Comparison of ENCODE assay signal across 9 mouse cellular contexts in the genomic region with DNA sequence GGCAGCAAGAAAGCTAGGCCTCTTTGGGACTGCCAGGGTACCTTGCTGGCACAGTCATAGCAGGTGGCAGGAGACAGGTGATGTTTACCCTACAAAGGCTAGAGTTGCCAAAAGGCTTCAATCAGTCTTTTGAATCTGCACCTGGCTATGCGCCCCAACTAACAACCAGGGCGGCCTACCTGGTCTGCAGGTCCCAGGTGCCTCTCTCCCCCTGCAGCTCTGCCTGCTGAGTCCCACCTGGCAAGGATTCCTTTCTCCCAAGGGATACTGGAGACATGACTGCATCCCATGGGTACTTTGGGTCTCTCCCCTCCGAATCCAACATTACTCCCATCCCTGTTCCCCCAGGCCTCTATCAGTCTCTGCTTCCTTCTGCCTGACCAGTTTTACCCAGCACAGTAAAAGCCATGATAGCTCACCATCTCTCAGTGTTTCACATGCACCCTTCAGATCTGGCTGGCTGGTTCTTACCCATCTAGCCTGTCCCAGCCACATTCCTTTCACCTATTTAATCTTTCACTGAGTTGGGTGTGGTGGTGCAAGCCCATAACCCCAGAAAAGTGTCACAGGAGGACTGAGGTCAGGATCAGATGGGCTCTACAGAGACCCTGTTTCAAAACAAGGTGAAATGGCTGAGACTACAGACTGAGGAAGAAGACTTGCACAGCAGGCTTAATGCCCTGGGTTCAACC. TPM values are rescaled to one million over a fixed set of nuclear protein-coding genes. Genes with fewer than 3 reads are reported as not detected.
A peak's percentile ranks its signal among the peaks of the same experiment; 100 is the strongest.
DNase-seq lines count a peak whose midpoint lies in the region; ATAC-seq and TF ChIP-seq lines count a peak whose summit lies in the region.
"Had no signal": no experiment of that assay in that cellular context is flagged by ENCODE, and none has a peak within 500 bp of the region (broad histone marks: within the 10 kb centered on the region; RNA-seq: fewer than 3 reads in every experiment).

No protein-coding gene starts in this region.

- 0 out of 2 replicates have a peak overlapping the region, but pooled peaks have one; percentile 19 for H3K27ac ChIP-seq in forebrain, embryonic 11.5 days (ENCODE audit: low read depth, low read length)
- no peak overlapping the region for H3K27ac ChIP-seq in forebrain, embryonic 15.5 days (replicated peaks)
- peak overlapping the region; percentile 85 for H3K27ac ChIP-seq in lung, embryonic 14.5 days (ENCODE audit: low read depth)
- peak overlapping the region; percentile 88 for H3K27ac ChIP-seq in heart, embryonic 15.5 days
- H3K27ac ChIP-seq in liver, postnatal 0 days (ENCODE audit: low read depth) = peak overlapping the region; percentile 96

- no peak overlapping the region for H3K9ac ChIP-seq in forebrain, embryonic 11.5 days (ENCODE audit: low read length)
- H3K9ac ChIP-seq in forebrain, embryonic 15.5 days (replicated peaks) = no peak overlapping the region
- no peak overlapping the region; the same call in 1 of the 2 replicates for H3K9ac ChIP-seq in lung, embryonic 14.5 days
- H3K9ac ChIP-seq in heart, embryonic 15.5 days = no peak overlapping the region
- H3K9ac ChIP-seq in liver, postnatal 0 days (replicated peaks) = peak overlapping the region; percentile 49

- no peak for TF ChIP-seq CTCF in lung, embryonic 14.5 days (IDR thresholded peaks at IDR 0.05; ENCODE audit: low read depth)
- no peak for TF ChIP-seq CTCF in liver, postnatal 0 days (IDR thresholded peaks at IDR 0.05; ENCODE audit: low read depth)

- H3K4me2 ChIP-seq in forebrain, embryonic 11.5 days (ENCODE audit: low read depth, low read length, severe bottlenecking) = no peak overlapping the region
- H3K4me2 ChIP-seq in forebrain, embryonic 15.5 days (replicated peaks) = no peak overlapping the region
- no peak overlapping the region; the same call in none of the 2 replicates for H3K4me2 ChIP-seq in lung, embryonic 14.5 days
- H3K4me2 ChIP-seq in heart, embryonic 15.5 days = no peak overlapping the region
- H3K4me2 ChIP-seq in liver, postnatal 0 days (ENCODE audit: low read depth, low read length) = peak overlapping the region; percentile 59

- H3K27me3 ChIP-seq in forebrain, embryonic 11.5 days (ENCODE audit: control insufficient read depth, insufficient read depth, low read length) = no peaks in the 10 kb centered on the region
- H3K27me3 ChIP-seq in forebrain, embryonic 15.5 days = no peaks in the 10 kb centered on the region
- no peaks in the 10 kb centered on the region for H3K27me3 ChIP-seq in lung, embryonic 14.5 days (ENCODE audit: insufficient read depth, low read length)
- H3K27me3 ChIP-seq in heart, embryonic 15.5 days = no peaks in the 10 kb centered on the region
- H3K27me3 ChIP-seq in liver, postnatal 0 days (ENCODE audit: insufficient read depth, low read length) = no peaks in the 10 kb centered on the region

- no peak for ATAC-seq in forebrain, embryonic 11.5 days (replicated peaks; ENCODE audit: low FRiP score)
- ATAC-seq in forebrain, embryonic 15.5 days (replicated peaks) = no peak
- no peak for ATAC-seq in lung, embryonic 14.5 days (ENCODE audit: insufficient read depth)
- ATAC-seq in heart, embryonic 15.5 days (replicated peaks; ENCODE audit: insufficient number of reproducible peaks, insufficient read depth, low FRiP score, low read depth) = no peak
- no peak for ATAC-seq in liver, postnatal 0 days

- no peaks in the 10 kb centered on the region for H3K36me3 ChIP-seq in forebrain, embryonic 11.5 days (ENCODE audit: control insufficient read depth, insufficient read depth, low read length)
- H3K36me3 ChIP-seq in forebrain, embryonic 15.5 days = peaks cover 7% of the 10 kb centered on the region
- peaks cover 15% of the 10 kb centered on the region for H3K36me3 ChIP-seq in lung, embryonic 14.5 days (ENCODE audit: insufficient read depth)
- H3K36me3 ChIP-seq in heart, embryonic 15.5 days = no peaks in the 10 kb centered on the region
- H3K36me3 ChIP-seq in liver, postnatal 0 days (replicated peaks; ENCODE audit: insufficient read depth, low read length) = peaks cover 35% of the 10 kb centered on the region

- H3K4me1 ChIP-seq in forebrain, embryonic 11.5 days (replicated peaks; ENCODE audit: control insufficient read depth, insufficient read depth, low read length) = peaks cover 13% of the 10 kb centered on the region
- peaks cover 47% of the 10 kb centered on the region for H3K4me1 ChIP-seq in forebrain, embryonic 15.5 days
- peaks cover 44% of the 10 kb centered on the region for H3K4me1 ChIP-seq in lung, embryonic 14.5 days (ENCODE audit: insufficient read depth)
- peaks cover 76% of the 10 kb centered on the region for H3K4me1 ChIP-seq in heart, embryonic 15.5 days (replicated peaks)
- H3K4me1 ChIP-seq in liver, postnatal 0 days (ENCODE audit: insufficient read depth) = peaks cover 87% of the 10 kb centered on the region

- WGBS in forebrain, embryonic 11.5 days = 79% methylated on average over 3 of the region's 3 CpGs
- WGBS in forebrain, embryonic 15.5 days = 84% methylated on average over 3 of the region's 3 CpGs
- 79% methylated on average over 3 of the region's 3 CpGs for WGBS in lung, embryonic 14.5 days
- WGBS in heart, embryonic 15.5 days = 85% methylated on average over 3 of the region's 3 CpGs
- 85% methylated on average over 3 of the region's 3 CpGs for WGBS in liver, postnatal 0 days (ENCODE audit: insufficient replicate concordance)

- TF ChIP-seq EP300 in liver, postnatal 0 days (IDR thresholded peaks at IDR 0.05; ENCODE audit: low read depth) = no peak

- H3K4me3 ChIP-seq in forebrain, embryonic 11.5 days (ENCODE audit: low read depth, low read length) = no peak overlapping the region
- H3K4me3 ChIP-seq in forebrain, embryonic 15.5 days = no peak overlapping the region
- no peak overlapping the region for H3K4me3 ChIP-seq in lung, embryonic 14.5 days (ENCODE audit: low read depth, low read length)
- H3K4me3 ChIP-seq in heart, embryonic 15.5 days = no peak overlapping the region
- H3K4me3 ChIP-seq in liver, postnatal 0 days (ENCODE audit: low read depth, low read length) = no peak overlapping the region

- no peak for DNase-seq in forebrain, embryonic 11.5 days (ENCODE audit: low spot score)
- no peak for DNase-seq in lung, embryonic 14.5 days
- no peak for DNase-seq in lung, postnatal 10 days
- DNase-seq in liver, postnatal 0 days = no peak
- DNase-seq in embryo, embryonic 10.5 days (ENCODE audit: low spot score) = no peak
- DNase-seq in ovary, adult 18-20 months (ENCODE audit: low spot score) = no peak
- DNase-seq: gastrocnemius, postnatal 36 days had no signal

- no peaks in the 10 kb centered on the region for H3K9me3 ChIP-seq in forebrain, embryonic 11.5 days (ENCODE audit: control insufficient read depth, low read length)
- no peaks in the 10 kb centered on the region for H3K9me3 ChIP-seq in forebrain, embryonic 15.5 days
- no peaks in the 10 kb centered on the region for H3K9me3 ChIP-seq in lung, embryonic 14.5 days (ENCODE audit: low read depth, low read length)
- H3K9me3 ChIP-seq in heart, embryonic 15.5 days (replicated peaks) = no peaks in the 10 kb centered on the region
- no peaks in the 10 kb centered on the region for H3K9me3 ChIP-seq in liver, postnatal 0 days (ENCODE audit: low read length)

RNA-seq across cellular contexts. Expression of a gene that starts 14.7 kb away (rescaled TPM):
- 135 and 140 TPM in 2 replicates for polyA plus RNA-seq in forebrain, embryonic 11.5 days (2014; fragmentation: Nextera tagmentation; extraction: Ambion mirVana)
- polyA plus RNA-seq in forebrain, embryonic 15.5 days (2015; fragmentation: Nextera tagmentation; extraction: Ambion mirVana) = 179 and 183 TPM in 2 replicates
- polyA plus RNA-seq in lung, embryonic 14.5 days (2014; fragmentation: Nextera tagmentation; extraction: Ambion mirVana) = 102 and 103 TPM in 2 replicates
- polyA plus RNA-seq in heart, embryonic 15.5 days (2015; fragmentation: Nextera tagmentation; extraction: Ambion mirVana) = 69.5 and 80.7 TPM in 2 replicates
- polyA plus RNA-seq in liver, postnatal 0 days (2015; fragmentation: Nextera tagmentation; extraction: Ambion mirVana) = 84.2 and 84.4 TPM in 2 replicates

RNA-seq across cellular contexts. Expression of a gene that starts 31.0 kb away (rescaled TPM):
- polyA plus RNA-seq in forebrain, embryonic 11.5 days (2014; fragmentation: Nextera tagmentation; extraction: Ambion mirVana) = 168 and 185 TPM in 2 replicates
- 50.6 and 51.1 TPM in 2 replicates for polyA plus RNA-seq in forebrain, embryonic 15.5 days (2015; fragmentation: Nextera tagmentation; extraction: Ambion mirVana)
- 126 and 128 TPM in 2 replicates for polyA plus RNA-seq in lung, embryonic 14.5 days (2014; fragmentation: Nextera tagmentation; extraction: Ambion mirVana)
- polyA plus RNA-seq in heart, embryonic 15.5 days (2015; fragmentation: Nextera tagmentation; extraction: Ambion mirVana) = 47.3 and 49.9 TPM in 2 replicates
- 20.7 and 25.8 TPM in 2 replicates for polyA plus RNA-seq in liver, postnatal 0 days (2015; fragmentation: Nextera tagmentation; extraction: Ambion mirVana)
